Mouse (Mus musculus) megakaryocyte, embryonic 14.5 days (primary cell): ENCODE results near the gene Pitpnb. TPM values are rescaled to one million over a fixed set of nuclear protein-coding genes. Genes with fewer than 3 reads are reported as not detected.

Experiments
- H3K27me3 ChIP-seq: replicated peaks from 2 replicates; pipeline ENCODE3; 2012; ENCODE audit warnings: inconsistent platforms
- H3K36me3 ChIP-seq: replicated peaks from 2 replicates; pipeline ENCODE3; 2012; ENCODE audit warnings: low read length, inconsistent platforms, mixed read lengths
- H3K4me1 ChIP-seq: 2 replicates; pipeline ENCODE4 v1.6.1; 2012; ENCODE audit warnings: inconsistent platforms
- H3K4me3 ChIP-seq: replicated peaks from 2 replicates; pipeline ENCODE3; 2012; ENCODE audit warnings: moderate library complexity, mild to moderate bottlenecking, inconsistent platforms
- H3K9me3 ChIP-seq: 2 replicates; pipeline ENCODE4 v1.6.1; 2012; ENCODE audit warnings: inconsistent platforms
- FLI1 ChIP-seq: IDR thresholded peaks from 2 replicates; pipeline ENCODE4 v1.6.1; 2012; ENCODE audit warnings: low read length, inconsistent platforms, mixed read lengths
- GATA1 ChIP-seq: IDR thresholded peaks from 3 replicates; pipeline ENCODE4 v1.6.1; 2012; ENCODE audit warnings: mixed read lengths, low read length, inconsistent platforms, borderline replicate concordance
- polyA plus RNA-seq: library from polyadenylated mRNA; stranded (reverse); fragments of >175 nt; gene quantifications from 2 replicates; pipeline ENCODE4 v1.2.3, GENCODE M21; 2012; ENCODE audit warnings: low replicate concordance; ENCODE audit not compliant: insufficient read depth

Gene Pitpnb
- polyA plus RNA-seq, 1 experiment = 21.4 TPM

- peaks cover 82% of the 10 kb centered on the region for H3K27me3 ChIP-seq
- no peaks in the 10 kb centered on the region for H3K36me3 ChIP-seq
- H3K4me1 ChIP-seq = peaks cover 7% of the 10 kb centered on the region; the same call in 1 of the 2 replicates
- TF ChIP-seq FLI1 (no peak), GATA1 (no peak)
- no peak overlapping the region for H3K4me3 ChIP-seq
- H3K9me3 ChIP-seq = no peaks in the 10 kb centered on the region
Observed at GRCm38 (mm10) chr5:111410665-111411064, 80.1 kb downstream of the Pitpnb start.

- H3K9me3 ChIP-seq = peaks cover 10% of the 10 kb centered on the region
- H3K4me1 ChIP-seq = peaks cover 24% of the 10 kb centered on the region
- peaks cover 94% of the 10 kb centered on the region for H3K27me3 ChIP-seq
- peak overlapping the region; percentile 38 for H3K4me3 ChIP-seq
- TF ChIP-seq GATA1 = no peak
- no peak for TF ChIP-seq FLI1
- H3K36me3 ChIP-seq = no peaks in the 10 kb centered on the region
Observed at GRCm38 (mm10) chr5:111414192-111414591, 83.6 kb downstream of the Pitpnb start.

- H3K27me3 ChIP-seq = peaks cover 94% of the 10 kb centered on the region
- no peak overlapping the region for H3K4me3 ChIP-seq
- H3K4me1 ChIP-seq = peaks cover 24% of the 10 kb centered on the region
- peaks cover 16% of the 10 kb centered on the region for H3K9me3 ChIP-seq
- TF ChIP-seq FLI1 (no peak), GATA1 (no peak)
- no peaks in the 10 kb centered on the region for H3K36me3 ChIP-seq
Observed at GRCm38 (mm10) chr5:111414770-111415249, 84.2 kb downstream of the Pitpnb start.

- H3K9me3 ChIP-seq = peaks cover 24% of the 10 kb centered on the region
- no peak overlapping the region for H3K4me3 ChIP-seq
- TF ChIP-seq GATA1 = no peak
- TF ChIP-seq FLI1 = no peak
- peaks cover 96% of the 10 kb centered on the region for H3K27me3 ChIP-seq
- peaks cover 24% of the 10 kb centered on the region for H3K4me1 ChIP-seq
- H3K36me3 ChIP-seq = no peaks in the 10 kb centered on the region
Observed at GRCm38 (mm10) chr5:111415575-111415974, 85.0 kb downstream of the Pitpnb start.

GRCm38 (mm10) chr5:111416048-111416447, 85.5 kb downstream of the Pitpnb start:
- no peak overlapping the region for H3K4me3 ChIP-seq
- no peaks in the 10 kb centered on the region for H3K36me3 ChIP-seq
- no peak for TF ChIP-seq FLI1
- no peak for TF ChIP-seq GATA1
- peaks cover 97% of the 10 kb centered on the region for H3K27me3 ChIP-seq
- H3K9me3 ChIP-seq = peaks cover 29% of the 10 kb centered on the region
- peaks cover 24% of the 10 kb centered on the region for H3K4me1 ChIP-seq

- Histone ChIP-seq H3K4me1 (peaks cover 24% of the 10 kb centered on the region), H3K9me3 (peaks cover 31% of the 10 kb centered on the region), H3K36me3 (no peaks in the 10 kb centered on the region), H3K4me3 (peak within 1 kb of the TSS; percentile 86), H3K27me3 (peaks cover 97% of the 10 kb centered on the region)
- TF ChIP-seq GATA1 (no peak), FLI1 (no peak)
Observed at GRCm38 (mm10) chr5:111416591-111417374, 86.2 kb downstream of the Pitpnb start, which contains the start of gene Mn1. Gene Mn1 (plus strand): TSS chr5:111417362.

GRCm38 (mm10) chr5:111417378-111418131, 87.0 kb downstream of the Pitpnb start:
- TF ChIP-seq FLI1 = no peak
- no peak for TF ChIP-seq GATA1
- Histone ChIP-seq H3K27me3 (peaks cover 98% of the 10 kb centered on the region), H3K4me1 (peaks cover 24% of the 10 kb centered on the region), H3K4me3 (peak overlapping the region; percentile 86), H3K36me3 (no peaks in the 10 kb centered on the region), H3K9me3 (peaks cover 31% of the 10 kb centered on the region)

GRCm38 (mm10) chr5:111418202-111419120, 87.9 kb downstream of the Pitpnb start:
- Histone ChIP-seq H3K9me3 (peaks cover 31% of the 10 kb centered on the region), H3K36me3 (no peaks in the 10 kb centered on the region), H3K4me1 (peaks cover 24% of the 10 kb centered on the region), H3K4me3 (no peak overlapping the region), H3K27me3 (peaks cover 95% of the 10 kb centered on the region)
- no peak for TF ChIP-seq FLI1
- TF ChIP-seq GATA1 = no peak

- H3K27me3 ChIP-seq = peaks cover 92% of the 10 kb centered on the region
- H3K9me3 ChIP-seq = peaks cover 31% of the 10 kb centered on the region
- no peaks in the 10 kb centered on the region for H3K36me3 ChIP-seq
- TF ChIP-seq GATA1 (no peak), FLI1 (no peak)
- no peak overlapping the region for H3K4me3 ChIP-seq
- H3K4me1 ChIP-seq = peaks cover 19% of the 10 kb centered on the region
Observed at GRCm38 (mm10) chr5:111419121-111419881, 88.7 kb downstream of the Pitpnb start.
